Mouse (Mus musculus) hindlimb bud, embryonic 11.5 days (tissue): ENCODE data around the gene Slc5a8.

Experiments
- DNase-seq: peaks from one replicate; pipeline ENCODE4 v3.0.0-alpha.2; 2012; ENCODE audit warnings: low read depth, low spot score; ENCODE audit errors: extremely low spot score

Gene Slc5a8

DNA sequence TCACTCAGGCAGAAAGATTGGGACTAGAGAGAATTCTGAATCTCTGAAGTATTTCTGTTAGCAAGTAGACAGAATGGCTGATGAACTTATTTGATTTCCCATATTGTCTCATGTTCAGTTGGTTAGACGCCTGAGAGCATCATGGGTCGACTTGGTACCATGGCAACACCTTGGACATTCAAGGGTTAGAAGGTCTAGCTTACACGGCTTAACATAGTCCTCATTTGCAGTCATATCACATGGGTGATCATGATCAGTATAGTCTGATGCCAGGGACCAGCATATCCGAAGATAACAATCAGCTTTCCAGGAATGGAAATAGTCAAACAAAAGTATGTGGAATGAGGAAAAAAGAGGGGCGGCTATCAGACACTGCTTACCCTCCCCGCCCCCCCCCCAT, 93.1 kb downstream of the Slc5a8 start:
- no peak for DNase-seq
